Mouse (Mus musculus) neural tube, embryonic 11.5 days (tissue): ENCODE results near the gene Ifna5. TPM values are rescaled to one million over a fixed set of nuclear protein-coding genes. Genes with fewer than 3 reads are reported as not detected.
A peak's percentile ranks its signal among the peaks of the same experiment; 100 is the strongest.

Experiments
- ATAC-seq: fragments of 200-750 bp; cut with Nextera tagmentation; 2 replicates; pipeline ENCODE4 v1.8.0; 2017; ENCODE audit warnings: moderate number of reproducible peaks, mild to moderate bottlenecking, moderate TSS enrichment, moderate library complexity; ENCODE audit not compliant: insufficient read depth, low FRiP score, low TSS enrichment
- DNase-seq: peaks from one replicate; pipeline ENCODE4 v3.0.0-alpha.2; 2015; ENCODE audit warnings: low spot score
- H3K27ac ChIP-seq: fragments of 300-500 bp; sonication (generic); 2 replicates; pipeline ENCODE4 v1.5.1; 2014; ENCODE audit warnings: low read depth, mild to moderate bottlenecking, low read length
- H3K27me3 ChIP-seq: fragments of 300-500 bp; sonication (generic); 2 replicates; pipeline ENCODE4 v1.6.1; 2014; ENCODE audit warnings: mild to moderate bottlenecking, low read length, mixed read lengths; ENCODE audit not compliant: control insufficient read depth, insufficient read depth
- H3K36me3 ChIP-seq: fragments of 300-500 bp; sonication (generic); 2 replicates; pipeline ENCODE4 v1.6.1; 2014; ENCODE audit warnings: mild to moderate bottlenecking, low read length, moderate library complexity, mixed read lengths; ENCODE audit not compliant: control insufficient read depth, insufficient read depth
- H3K4me1 ChIP-seq: fragments of 300-500 bp; sonication (generic); 2 replicates; pipeline ENCODE4 v1.6.1; 2014; ENCODE audit warnings: low read length, mixed read lengths; ENCODE audit not compliant: control insufficient read depth, insufficient read depth
- H3K4me2 ChIP-seq: fragments of 300-500 bp; sonication (generic); 2 replicates; pipeline ENCODE4 v1.6.1; 2014; ENCODE audit warnings: low read depth, mild to moderate bottlenecking, moderate library complexity
- H3K4me3 ChIP-seq: fragments of 300-500 bp; sonication (generic); 2 replicates; pipeline ENCODE4 v1.5.1; 2014; ENCODE audit warnings: low read depth, low read length
- H3K9ac ChIP-seq: fragments of 300-500 bp; sonication (generic); 2 replicates; pipeline ENCODE4 v1.6.1; 2014; ENCODE audit warnings: mild to moderate bottlenecking, low read length
- H3K9me3 ChIP-seq: fragments of 300-500 bp; sonication (generic); 2 replicates; pipeline ENCODE4 v1.6.1; 2016; ENCODE audit warnings: low read length; ENCODE audit not compliant: control insufficient read depth
- whole genome bisulfite sequencing: fragments of 180-500 bp; shearing (Covaris S2); extraction: QIAGEN DNeasy Blood & Tissue Kit; methylation state at CpG from one replicate; pipeline ENCODE4 v1.1.7; 2014; 5-methylcytosine and 5-hydroxymethylcytosine counted together
- polyA plus RNA-seq: library from polyadenylated mRNA; unstranded; fragments of >200 nt; fragmentation: Nextera tagmentation; extraction: Ambion mirVana; gene quantifications from 2 replicates; pipeline ENCODE4 v1.2.1, GENCODE M21; 2014

Gene Ifna5
- polyA plus RNA-seq, 1 experiment from 2014 or later = not detected

DNA sequence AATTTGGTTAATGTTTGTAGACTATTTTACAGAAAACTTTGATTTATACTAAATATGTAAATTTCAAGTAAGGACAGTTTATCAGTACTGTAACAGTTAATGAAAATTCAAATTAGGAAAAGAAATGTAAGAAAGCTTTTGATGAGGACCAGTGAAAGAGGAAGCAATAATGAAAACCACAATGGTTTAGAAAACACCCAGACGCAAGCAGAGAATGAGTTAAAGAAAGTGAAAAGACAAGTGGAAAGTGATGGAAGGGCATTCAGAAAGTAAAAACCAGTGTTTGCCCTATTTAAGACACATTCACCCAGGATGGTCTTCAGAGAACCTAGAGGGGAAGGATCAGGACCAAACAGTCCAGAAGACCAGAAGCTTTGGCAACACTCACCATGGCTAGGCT is 14.4 kb downstream of the Ifna5 start, which contains the start of gene Ifna1:
Gene Ifna1 (plus strand): TSS at position 390 of the 400 bp plus-strand sequence.
- Histone ChIP-seq H3K27me3 (no peaks in the 10 kb centered on the region), H3K4me1 (no peaks in the 10 kb centered on the region), H3K4me2 (no peak within 1 kb of the TSS), H3K9me3 (no peaks in the 10 kb centered on the region), H3K9ac (no peak within 1 kb of the TSS), H3K27ac (no peak within 1 kb of the TSS), H3K36me3 (no peaks in the 10 kb centered on the region), H3K4me3 (no peak within 1 kb of the TSS)
- DNase-seq = no peak
- ATAC-seq = no peak
- WGBS = 85% methylated on average over 1 of the region's 1 CpGs

GRCm38 (mm10) chr4:88851026-88851763 is 15.9 kb downstream of the Ifna5 start:
- H3K27ac ChIP-seq = no peak overlapping the region
- H3K4me1 ChIP-seq = no peaks in the 10 kb centered on the region
- 57% methylated on average over 4 of the region's 4 CpGs for WGBS
- no peak overlapping the region for H3K4me3 ChIP-seq
- no peaks in the 10 kb centered on the region for H3K36me3 ChIP-seq
- H3K9ac ChIP-seq = no peak overlapping the region
- no peaks in the 10 kb centered on the region for H3K9me3 ChIP-seq
- ATAC-seq = no peak
- no peaks in the 10 kb centered on the region for H3K27me3 ChIP-seq
- DNase-seq = no peak
- H3K4me2 ChIP-seq = no peak overlapping the region

- H3K27me3 ChIP-seq = no peaks in the 10 kb centered on the region
- no peak overlapping the region for H3K4me2 ChIP-seq
- DNase-seq (no peak), ATAC-seq (no peak)
- no peaks in the 10 kb centered on the region for H3K9me3 ChIP-seq
- H3K4me1 ChIP-seq = no peaks in the 10 kb centered on the region
- no peaks in the 10 kb centered on the region for H3K36me3 ChIP-seq
- H3K9ac ChIP-seq = no peak overlapping the region
- no peak overlapping the region for H3K4me3 ChIP-seq
- no peak overlapping the region for H3K27ac ChIP-seq
Measured at GRCm38 (mm10) chr4:88859214-88859613, 23.9 kb downstream of the Ifna5 start.

GRCm38 (mm10) chr4:88863309-88863708 is 28.0 kb downstream of the Ifna5 start:
- Histone ChIP-seq H3K36me3 (no peaks in the 10 kb centered on the region), H3K4me2 (no peak overlapping the region), H3K9ac (no peak overlapping the region), H3K4me3 (no peak overlapping the region), H3K27ac (no peak overlapping the region), H3K4me1 (no peaks in the 10 kb centered on the region), H3K9me3 (no peaks in the 10 kb centered on the region), H3K27me3 (no peaks in the 10 kb centered on the region)
- WGBS = 12% methylated on average over 7 of the region's 7 CpGs
- DNase-seq (no peak), ATAC-seq (no peak)

- no peak for ATAC-seq
- 67% methylated on average over 9 of the region's 9 CpGs for WGBS
- H3K9me3 ChIP-seq = no peaks in the 10 kb centered on the region
Measured at GRCm38 (mm10) chr4:88864599-88864998, 29.3 kb downstream of the Ifna5 start.

GRCm38 (mm10) chr4:88865011-88865569 is 29.8 kb downstream of the Ifna5 start:
- H3K4me3 ChIP-seq = no peak overlapping the region
- no peak overlapping the region for H3K27ac ChIP-seq
- ATAC-seq (no peak), DNase-seq (no peak)
- H3K36me3 ChIP-seq = no peaks in the 10 kb centered on the region
- H3K9ac ChIP-seq = no peak overlapping the region
- no peaks in the 10 kb centered on the region for H3K9me3 ChIP-seq
- no peaks in the 10 kb centered on the region for H3K4me1 ChIP-seq
- no peak overlapping the region for H3K4me2 ChIP-seq
- 47% methylated on average over 6 of the region's 6 CpGs for WGBS
- no peaks in the 10 kb centered on the region for H3K27me3 ChIP-seq

More at GRCm38 (mm10) chr4:88864599-88864998, 29.3 kb downstream of the Ifna5 start:
- Histone ChIP-seq H3K4me2 (no peak overlapping the region), H3K4me3 (no peak overlapping the region), H3K4me1 (no peaks in the 10 kb centered on the region), H3K36me3 (no peaks in the 10 kb centered on the region), H3K9ac (no peak overlapping the region), H3K27ac (no peak overlapping the region), H3K27me3 (no peaks in the 10 kb centered on the region)
- DNase-seq = no peak

- Histone ChIP-seq H3K27me3 (no peaks in the 10 kb centered on the region), H3K9me3 (no peaks in the 10 kb centered on the region), H3K9ac (no peak overlapping the region), H3K4me1 (no peaks in the 10 kb centered on the region), H3K36me3 (no peaks in the 10 kb centered on the region), H3K27ac (no peak overlapping the region), H3K4me3 (peak overlapping the region; percentile 46), H3K4me2 (peak overlapping the region; percentile 75)
- 4% methylated on average over 8 of the region's 8 CpGs for WGBS
- peak; percentile 67 for ATAC-seq
- peak; percentile 82 for DNase-seq
Measured at GRCm38 (mm10) chr4:88867366-88867925, 32.1 kb downstream of the Ifna5 start.

DNA sequence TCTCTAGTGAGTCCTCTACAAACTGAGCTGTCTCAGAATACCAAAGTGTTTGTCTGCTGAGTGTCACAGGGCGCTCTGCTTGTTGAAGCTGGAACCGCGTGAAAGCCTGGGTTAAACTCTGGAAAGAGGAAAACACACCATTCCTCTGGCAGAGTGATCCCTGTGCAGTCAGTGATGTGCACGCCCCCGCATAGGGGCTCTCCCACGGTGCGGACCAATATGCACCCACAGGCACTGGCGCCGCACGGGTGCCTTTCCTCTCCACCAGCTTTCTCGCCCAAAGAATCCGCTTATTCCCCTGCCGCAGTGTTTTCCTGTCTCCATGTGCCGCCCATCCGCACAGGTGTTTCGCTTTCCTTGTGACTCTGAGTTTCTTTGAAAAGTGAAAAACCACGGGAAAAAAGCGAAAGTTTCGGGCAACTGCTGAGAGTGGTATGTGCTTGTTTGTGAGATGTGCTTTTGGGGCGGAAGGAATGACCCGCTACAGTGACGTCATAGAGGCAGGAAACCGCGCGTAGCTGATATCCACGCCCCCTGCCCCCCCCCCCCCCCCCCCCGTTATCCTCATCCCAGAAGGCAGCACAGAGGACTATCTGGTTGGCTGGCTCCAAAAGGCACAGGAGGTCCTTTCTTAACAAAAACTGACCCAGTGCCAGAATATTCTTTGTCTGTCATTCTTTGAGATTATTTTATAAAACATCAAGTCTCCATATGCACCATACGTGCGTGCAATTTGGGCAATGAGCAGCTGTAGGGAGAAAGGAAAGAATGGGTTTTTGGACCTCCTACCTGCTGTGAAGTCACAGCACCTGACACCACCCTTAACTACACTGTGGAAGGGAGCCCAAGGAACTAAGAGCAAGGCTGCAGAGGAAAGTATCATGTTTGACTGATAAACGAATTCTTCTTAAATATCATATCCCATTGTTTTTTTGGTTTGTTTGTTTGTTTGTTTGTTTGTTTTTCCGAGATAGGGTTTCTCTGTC is 32.9 kb downstream of the Ifna5 start:
- Histone ChIP-seq H3K9ac (peak overlapping the region; percentile 19; the same call in 1 of the 2 replicates), H3K4me1 (no peaks in the 10 kb centered on the region), H3K4me2 (peak overlapping the region; percentile 75), H3K27me3 (no peaks in the 10 kb centered on the region), H3K4me3 (peak overlapping the region; percentile 46), H3K9me3 (no peaks in the 10 kb centered on the region), H3K27ac (no peak overlapping the region), H3K36me3 (no peaks in the 10 kb centered on the region)
- DNase-seq (peak; percentile 58), ATAC-seq (peak; percentile 79)
- WGBS = 9% methylated on average over 30 of the region's 31 CpGs
